Mouse (Mus musculus) lung, postnatal 0 days (tissue): ENCODE data around the gene Dlgap1.

ENCODE experiments used
- CTCF ChIP-seq: IDR thresholded peaks from 2 replicates; pipeline ENCODE4 v1.5.1; 2016; ENCODE audit warnings: antibody characterized with exemption, mild to moderate bottlenecking
- EP300 ChIP-seq: IDR thresholded peaks from 2 replicates; pipeline ENCODE4 v1.6.1; 2016; ENCODE audit warnings: antibody characterized with exemption, mild to moderate bottlenecking, control low read depth

GRCm38 (mm10) chr17:70826227-70826626, 857.4 kb downstream of the Dlgap1 start:
- TF ChIP-seq CTCF (no peak), EP300 (no peak)
